Mouse (Mus musculus) kidney, postnatal 0 days (tissue): ENCODE results near the gene 3110009E18Rik. TPM values are rescaled to one million over a fixed set of nuclear protein-coding genes. Genes with fewer than 3 reads are reported as not detected.

Source experiments
- ATAC-seq: fragments of 200-750 bp; cut with Nextera tagmentation; replicated peaks from 2 replicates; pipeline ENCODE4 v1.8.0; 2017; ENCODE audit warnings: low read depth, moderate number of reproducible peaks, moderate TSS enrichment, moderate library complexity; ENCODE audit not compliant: low FRiP score
- DNase-seq: peaks from one replicate; pipeline ENCODE4 v3.0.0-alpha.2; 2016; ENCODE audit warnings: low spot score
- H3K27ac ChIP-seq: fragments of 300-500 bp; sonication (generic); 2 replicates; pipeline ENCODE4 v1.5.1; 2014; ENCODE audit warnings: mild to moderate bottlenecking
- H3K27me3 ChIP-seq: fragments of 300-500 bp; sonication (generic); 2 replicates; pipeline ENCODE4 v1.6.1; 2014; ENCODE audit warnings: low read length, mixed read lengths; ENCODE audit not compliant: insufficient read depth
- H3K36me3 ChIP-seq: fragments of 300-500 bp; sonication (generic); 2 replicates; pipeline ENCODE4 v1.6.1; 2014; ENCODE audit warnings: low read length, mixed read lengths; ENCODE audit not compliant: insufficient read depth
- H3K4me1 ChIP-seq: fragments of 300-500 bp; sonication (generic); replicated peaks from 2 replicates; pipeline ENCODE4 v1.6.1; 2014; ENCODE audit warnings: antibody characterized with exemption, low read length, mixed read lengths; ENCODE audit not compliant: insufficient read depth
- H3K4me2 ChIP-seq: fragments of 300-500 bp; sonication (generic); 2 replicates; pipeline ENCODE4 v1.6.1; 2014; ENCODE audit warnings: mild to moderate bottlenecking, low read length, moderate library complexity, mixed read lengths
- H3K4me3 ChIP-seq: fragments of 300-500 bp; sonication (generic); replicated peaks from 2 replicates; pipeline ENCODE4 v1.5.1; 2014; ENCODE audit warnings: low read depth, low read length
- H3K9ac ChIP-seq: fragments of 300-500 bp; sonication (generic); 2 replicates; pipeline ENCODE4 v1.6.1; 2014; ENCODE audit warnings: low read depth, low read length
- H3K9me3 ChIP-seq: fragments of 300-500 bp; sonication (generic); replicated peaks from 2 replicates; pipeline ENCODE4 v1.6.1; 2016; ENCODE audit warnings: low read length, inconsistent platforms, mixed read lengths
- CTCF ChIP-seq: IDR thresholded peaks from 2 replicates; pipeline ENCODE4 v1.5.1; 2016; ENCODE audit warnings: antibody characterized with exemption, low read depth, mild to moderate bottlenecking, moderate library complexity
- WGBS: fragments of 180-500 bp; shearing (Covaris S2); extraction: QIAGEN DNeasy Blood & Tissue Kit; methylation state at CpG from one replicate; pipeline ENCODE4 v1.1.7; 2014; 5-methylcytosine and 5-hydroxymethylcytosine counted together
- polyA plus RNA-seq: library from polyadenylated mRNA; unstranded; fragments of >200 nt; fragmentation: Nextera tagmentation; extraction: Ambion mirVana; gene quantifications from 2 replicates; pipeline ENCODE4 v1.2.1, GENCODE M21; 2015

Gene 3110009E18Rik
- polyA plus RNA-seq, 1 experiment from 2014 or later, result 19.3 TPM

DNA sequence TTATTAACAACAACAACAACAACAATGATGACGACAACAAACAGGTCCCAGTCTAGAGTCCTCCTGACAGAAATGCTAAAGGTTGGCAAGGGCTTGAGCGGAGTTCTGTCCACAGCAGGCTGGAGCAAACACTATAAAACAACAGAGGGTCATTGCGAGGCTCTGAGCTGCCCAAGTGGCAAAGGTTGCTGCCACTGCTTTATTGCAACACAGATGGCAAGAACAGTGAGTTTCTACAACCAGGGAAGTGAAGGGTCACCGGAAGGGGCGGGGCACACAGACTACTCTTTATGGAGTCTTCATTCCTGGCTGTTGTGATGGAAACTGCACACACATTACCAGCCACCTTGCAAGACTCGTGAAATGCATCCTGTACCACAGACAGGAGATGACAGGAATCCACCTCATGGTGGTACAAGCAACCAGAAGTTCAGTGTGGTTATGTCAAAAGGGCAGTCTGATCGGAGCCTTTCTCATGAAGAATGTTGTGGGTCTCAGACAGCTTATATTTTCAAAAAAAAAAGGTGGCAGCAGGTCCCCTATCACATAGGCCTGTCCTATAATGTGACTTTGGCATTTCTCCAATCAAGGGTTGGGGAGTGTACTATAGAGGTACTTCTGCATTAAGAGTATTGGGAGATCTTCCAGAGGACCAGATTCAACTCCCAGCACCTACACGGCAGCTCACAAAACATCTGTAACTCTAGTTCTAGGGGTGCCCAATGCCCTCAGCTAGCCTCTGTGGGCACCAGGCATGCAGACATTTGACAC is 20.3 kb upstream of the 3110009E18Rik start:
- ATAC-seq (no peak), DNase-seq (no peak)
- no peak overlapping the region for H3K27ac ChIP-seq
- H3K4me1 ChIP-seq, result no peaks in the 10 kb centered on the region
- no peaks in the 10 kb centered on the region for H3K9me3 ChIP-seq
- H3K4me2 ChIP-seq, result no peak overlapping the region
- H3K36me3 ChIP-seq, result no peaks in the 10 kb centered on the region
- no peak overlapping the region for H3K4me3 ChIP-seq
- WGBS, result 79% methylated on average over 8 of the region's 8 CpGs
- no peak overlapping the region for H3K9ac ChIP-seq
- no peaks in the 10 kb centered on the region for H3K27me3 ChIP-seq
- TF ChIP-seq CTCF, result no peak

DNA sequence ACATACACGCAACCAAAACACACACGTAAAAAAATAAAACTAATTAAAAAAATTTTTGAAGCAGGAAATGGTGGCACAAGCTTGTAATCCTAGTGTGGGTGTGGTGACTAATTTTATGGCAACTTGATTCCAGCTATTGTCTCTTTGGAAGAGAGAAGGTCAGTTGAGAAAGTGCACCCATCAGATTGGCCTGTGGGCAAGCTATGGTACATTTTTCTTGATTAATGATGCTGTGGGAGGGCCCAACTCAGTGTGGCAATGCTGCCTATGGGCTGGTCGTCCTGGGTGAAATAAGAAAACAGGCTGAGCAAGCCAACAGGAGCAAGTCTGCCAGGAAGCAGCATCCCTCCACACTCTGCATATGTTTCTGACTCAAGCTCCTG is 19.8 kb upstream of the 3110009E18Rik start:
- Histone ChIP-seq H3K27me3 (no peaks in the 10 kb centered on the region), H3K4me3 (no peak overlapping the region), H3K27ac (no peak overlapping the region), H3K4me2 (no peak overlapping the region), H3K9me3 (no peaks in the 10 kb centered on the region), H3K4me1 (no peaks in the 10 kb centered on the region), H3K36me3 (no peaks in the 10 kb centered on the region), H3K9ac (no peak overlapping the region)
- no peak for TF ChIP-seq CTCF
- WGBS, result 78% methylated on average over 3 of the region's 3 CpGs
- DNase-seq (no peak), ATAC-seq (no peak)

DNA sequence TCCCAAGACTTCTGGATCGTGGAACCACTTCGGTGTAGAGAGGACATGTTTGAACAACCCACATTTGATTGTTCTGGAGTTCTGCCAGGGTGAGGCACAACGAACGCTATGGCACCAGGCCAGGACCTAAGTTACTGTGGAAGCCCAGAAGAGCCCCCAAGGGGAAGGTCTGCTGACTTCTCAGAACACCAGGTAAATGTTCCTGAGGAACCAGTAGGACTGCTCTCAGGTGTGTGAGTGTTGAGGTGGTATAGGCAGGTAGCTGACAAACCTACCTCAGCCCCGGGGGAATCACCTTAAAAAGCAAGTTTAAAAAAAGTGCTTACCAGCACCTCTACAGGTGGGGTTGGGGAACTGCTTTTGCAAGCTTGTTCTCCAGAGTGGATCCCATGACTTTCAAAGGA is 15.4 kb upstream of the 3110009E18Rik start:
- no peak overlapping the region for H3K9ac ChIP-seq
- no peaks in the 10 kb centered on the region for H3K9me3 ChIP-seq
- H3K4me3 ChIP-seq, result no peak overlapping the region
- H3K27me3 ChIP-seq, result no peaks in the 10 kb centered on the region
- no peak overlapping the region for H3K4me2 ChIP-seq
- peak; percentile 36; the same call in 1 of the 2 replicates for TF ChIP-seq CTCF
- WGBS, result 59% methylated on average over 5 of the region's 5 CpGs
- no peaks in the 10 kb centered on the region for H3K36me3 ChIP-seq
- ATAC-seq (peak; percentile 64; the same call in 1 of the 2 replicates), DNase-seq (peak; percentile 25)
- no peaks in the 10 kb centered on the region for H3K4me1 ChIP-seq
- no peak overlapping the region for H3K27ac ChIP-seq

DNA sequence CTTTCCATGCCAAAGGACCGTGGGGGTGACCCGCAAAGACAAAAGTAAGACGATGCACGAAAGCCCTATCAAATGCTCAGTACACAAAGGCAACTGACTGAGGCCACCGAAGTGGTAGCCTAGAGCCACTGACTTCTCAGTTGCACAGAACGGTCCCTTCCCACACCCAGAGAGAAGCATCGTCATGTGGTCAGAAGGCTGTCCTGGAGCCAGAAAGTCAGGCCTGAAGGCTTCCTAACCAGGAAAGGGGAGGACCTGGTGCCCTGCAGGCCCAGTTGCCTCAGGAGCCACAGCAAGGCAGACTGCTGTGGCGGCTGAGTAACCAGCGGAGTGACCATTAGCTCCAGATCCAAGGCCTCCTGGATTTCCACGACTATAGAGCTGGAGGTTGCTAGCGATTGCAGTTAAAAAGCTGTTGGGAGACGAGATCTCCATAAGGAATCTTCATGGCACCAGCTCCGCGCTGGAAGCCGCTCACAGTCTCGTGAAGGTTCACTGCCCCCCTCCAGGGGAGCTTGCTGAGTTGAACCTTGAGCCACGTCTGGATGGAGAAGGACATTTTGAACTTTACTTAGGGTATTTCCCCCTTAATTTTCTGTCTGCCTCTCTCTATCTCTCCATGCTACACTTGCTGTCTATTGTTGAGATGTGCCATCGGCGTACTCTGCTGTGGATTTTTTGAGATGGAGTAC is 11.1 kb upstream of the 3110009E18Rik start:
- H3K27me3 ChIP-seq, result no peaks in the 10 kb centered on the region
- 77% methylated on average over 19 of the region's 19 CpGs for WGBS
- H3K4me1 ChIP-seq, result no peaks in the 10 kb centered on the region
- H3K36me3 ChIP-seq, result peaks cover 14% of the 10 kb centered on the region
- TF ChIP-seq CTCF, result no peak
- no peak overlapping the region for H3K9ac ChIP-seq
- peak overlapping the region; percentile 50 for H3K27ac ChIP-seq
- H3K9me3 ChIP-seq, result no peaks in the 10 kb centered on the region
- H3K4me3 ChIP-seq, result no peak overlapping the region
- ATAC-seq (peak; percentile 79), DNase-seq (no peak)
- H3K4me2 ChIP-seq, result no peak overlapping the region

DNA sequence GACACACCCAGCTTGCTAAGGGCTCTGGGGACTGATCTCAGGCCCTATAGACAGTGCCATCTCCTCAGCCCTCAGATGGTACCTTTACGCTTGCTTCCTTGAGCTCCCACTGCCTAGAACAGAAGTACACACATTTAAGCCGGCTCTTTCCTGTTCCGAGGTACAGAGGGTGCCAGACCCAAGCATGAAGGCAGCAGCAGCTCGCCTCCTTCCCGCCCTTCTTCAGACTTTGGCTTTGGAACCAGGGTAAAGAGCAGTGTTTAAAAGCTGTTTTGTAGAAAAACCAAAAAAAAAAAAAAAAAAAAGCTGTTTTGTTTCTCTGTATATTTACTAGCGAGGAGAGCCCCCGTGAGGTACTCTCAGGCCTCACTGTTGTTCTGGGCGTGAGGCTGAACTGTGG is 9.2 kb upstream of the 3110009E18Rik start:
- Histone ChIP-seq H3K27ac (no peak overlapping the region; the same call in 1 of the 2 replicates), H3K9ac (no peak overlapping the region), H3K9me3 (no peaks in the 10 kb centered on the region), H3K4me1 (no peaks in the 10 kb centered on the region), H3K4me2 (no peak overlapping the region), H3K36me3 (peaks cover 27% of the 10 kb centered on the region), H3K27me3 (no peaks in the 10 kb centered on the region), H3K4me3 (no peak overlapping the region)
- no peak for DNase-seq
- 84% methylated on average over 8 of the region's 8 CpGs for WGBS
- TF ChIP-seq CTCF, result no peak
- no peak for ATAC-seq

DNA sequence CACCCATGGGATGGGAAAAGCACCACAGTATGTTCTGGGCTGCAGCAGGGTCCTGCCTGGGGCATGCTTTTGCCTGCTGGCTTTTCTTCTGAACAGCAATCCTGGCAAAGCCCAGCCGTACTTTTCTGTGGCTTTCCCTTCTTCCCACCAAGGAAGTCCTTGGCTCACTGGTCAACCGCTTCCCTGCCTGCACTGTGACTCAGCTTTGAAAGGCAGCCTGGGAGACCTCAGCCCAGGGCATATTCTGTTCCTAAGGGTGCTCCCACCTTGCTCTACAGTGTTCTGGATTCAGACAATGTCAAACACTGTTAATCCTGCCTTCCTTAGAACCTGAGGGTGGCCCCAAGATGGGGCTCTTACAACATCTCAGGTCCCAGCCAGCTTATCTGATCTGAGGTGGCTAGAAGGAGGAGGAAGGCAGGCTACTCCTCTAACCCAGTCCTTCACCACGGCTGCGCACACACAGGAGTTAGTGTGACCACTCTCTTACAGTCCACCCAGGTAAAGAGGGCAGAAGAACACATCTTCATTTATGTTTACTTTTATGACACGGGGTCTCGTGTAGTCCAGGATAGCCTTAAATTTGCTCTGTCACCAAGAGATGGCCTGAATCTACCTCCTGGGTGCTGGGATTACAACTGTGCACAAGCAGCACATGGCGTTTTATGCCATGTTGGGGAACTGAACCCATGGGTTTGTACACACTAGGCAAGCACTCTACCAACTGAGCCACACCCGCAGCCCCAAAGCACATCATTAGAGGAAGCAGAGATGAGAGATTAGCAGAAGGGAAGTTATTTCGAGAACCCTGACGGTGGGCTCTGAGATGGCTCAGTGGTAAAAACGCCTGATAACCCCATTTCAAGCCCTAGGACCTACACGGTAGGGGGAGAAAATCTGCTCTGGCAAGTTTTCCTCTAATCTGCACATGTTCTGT is 8.5 kb upstream of the 3110009E18Rik start:
- Histone ChIP-seq H3K27me3 (no peaks in the 10 kb centered on the region), H3K4me3 (no peak overlapping the region), H3K4me2 (no peak overlapping the region), H3K27ac (no peak overlapping the region; the same call in 1 of the 2 replicates), H3K36me3 (peaks cover 30% of the 10 kb centered on the region), H3K9me3 (no peaks in the 10 kb centered on the region), H3K4me1 (no peaks in the 10 kb centered on the region), H3K9ac (no peak overlapping the region)
- DNase-seq (no peak), ATAC-seq (no peak)
- WGBS, result 84% methylated on average over 12 of the region's 12 CpGs
- TF ChIP-seq CTCF, result no peak
